Mouse (Mus musculus) MEL (cell line): ENCODE measurements around the gene Galns.

Experiments used
- GATA1 ChIP-seq: IDR thresholded peaks from 2 replicates; pipeline ENCODE4 v1.6.1; 2011; ENCODE audit warnings: low read depth, low read length, improper control_type of control experiment
- MAZ ChIP-seq: IDR thresholded peaks from 2 replicates; pipeline ENCODE4 v1.6.1; 2012; ENCODE audit warnings: low read depth, mild to moderate bottlenecking, inconsistent platforms, low read length, improper control_type of control experiment
- ZKSCAN1 ChIP-seq: IDR thresholded peaks from 2 replicates; pipeline ENCODE4 v1.6.1; 2012; ENCODE audit warnings: low read depth, mild to moderate bottlenecking, inconsistent platforms, low read length, improper control_type of control experiment, moderate library complexity

GRCm38 (mm10) chr8:122548891-122549439, 62.3 kb downstream of the Galns start:
- TF ChIP-seq ZKSCAN1 (no peak), MAZ (no peak), GATA1 (no peak)
